Mouse (Mus musculus) adrenal gland, postnatal 14 days (tissue): ENCODE data around the gene Tceal6. TPM values are rescaled to one million over a fixed set of nuclear protein-coding genes. Genes with fewer than 3 reads are reported as not detected.
"Not testable (repeated sequence)": the region's sequence is repeated elsewhere in the genome, so short reads cannot be mapped to it uniquely, and the experiment has no call there.

ENCODE experiments used
- DNase-seq: peaks from one replicate; pipeline ENCODE4 v3.0.0; 2021; ENCODE audit warnings: mixed read lengths
- long read RNA-seq, 2 experiments: library from polyadenylated mRNA; stranded (forward); transcript quantifications; one replicate each; pipeline ENCODE4 v2.0.0; 2021
- total RNA-seq: library from RNA; stranded (reverse); gene quantifications from 2 replicates; pipeline ENCODE4 v1.2.3, GENCODE M21; 2021

Gene Tceal6
- total RNA-seq: 0.89 and 1.5 TPM in 2 replicates
- long read RNA-seq, experiment 1, partial matches to known transcripts: 0 of 1 reads
- long read RNA-seq, experiment 1, other reads (novel, unspliced or antisense): 1 of 1 reads
- long read RNA-seq, experiment 2, partial matches to known transcripts: 0 of 1 reads
- long read RNA-seq, experiment 2, other reads (novel, unspliced or antisense): 0 of 1 reads

GRCm38 (mm10) chrX:135210436-135211221 is at the start of gene Tceal6:
TSS of gene Tceal6 (minus strand) at chrX:135210687.
- DNase-seq: no peak

- not testable (repeated sequence) for DNase-seq
These were observed 583 bp downstream of the Tceal6 start for GRCm38 (mm10) chrX:135209773-135210435.

- not testable (repeated sequence) for DNase-seq
These were observed 20.6 kb downstream of the Tceal6 start for GRCm38 (mm10) chrX:135189924-135190323.

- DNase-seq: not testable (repeated sequence)
These were observed 21.8 kb downstream of the Tceal6 start for GRCm38 (mm10) chrX:135188661-135189060.

GRCm38 (mm10) chrX:135177532-135177931 is 33.0 kb downstream of the Tceal6 start, which contains the start of gene Gm15023:
TSS of gene Gm15023 (minus strand) at chrX:135177632.
- not testable (repeated sequence) for DNase-seq

Other genes with a start within 250 kb of the Tceal6 start
- gene Nxf2, start 245.9 kb downstream of the Tceal6 start, total RNA-seq: not detected in 2 replicates
- gene Zmat1, start 201.5 kb downstream of the Tceal6 start, total RNA-seq: 6.7 and 7.3 TPM in 2 replicates
- not detected in 2 replicates for gene Gm15023, start 33.1 kb downstream of the Tceal6 start, total RNA-seq
- not detected in 2 replicates for gene Pramel3, start 91.6 kb upstream of the Tceal6 start, total RNA-seq
- not detected in 2 replicates for gene Gm5128, start 162.6 kb upstream of the Tceal6 start, total RNA-seq
- not detected in 2 replicates for gene Gm7903, start 223.1 kb upstream of the Tceal6 start, total RNA-seq